Mouse (Mus musculus): ENCODE measurements around the gene Cfap43. TPM values are rescaled to one million over a fixed set of nuclear protein-coding genes. Genes with fewer than 3 reads are reported as not detected.

Gene Cfap43
- polyA plus RNA-seq, 2 experiments, result 0.08 to 0.11 TPM

- Histone ChIP-seq H3K27ac (replicated peaks; ENCODE audit: low read depth, low read length) (no peak overlapping the region), H3K4me3 (replicated peaks; ENCODE audit: low read length) (no peak overlapping the region), H3K27me3 (ENCODE audit: control insufficient read depth, insufficient read depth, low read length) (no peaks in the 10 kb centered on the region), H3K4me2 (replicated peaks; ENCODE audit: low read depth, low read length, severe bottlenecking) (no peak overlapping the region), H3K9ac (ENCODE audit: low read depth, low read length, severe bottlenecking) (no peak overlapping the region), H3K9me3 (ENCODE audit: control insufficient read depth, low read length) (no peaks in the 10 kb centered on the region), H3K4me1 (ENCODE audit: control insufficient read depth, insufficient read depth, low read length) (peaks cover 18% of the 10 kb centered on the region), H3K36me3 (ENCODE audit: control insufficient read depth, insufficient read depth, low read length) (no peaks in the 10 kb centered on the region)
- no peak for TF ChIP-seq POLR2A (IDR thresholded peaks at IDR 0.05; ENCODE audit: borderline replicate concordance, extremely low read depth, insufficient read depth, insufficient read length)
- peak; percentile 78 for DNase-seq (ENCODE audit: low spot score)
- ATAC-seq (ENCODE audit: low FRiP score, low read depth), result peak; percentile 62; the same call in 1 of the 2 replicates
- WGBS, result 19% methylated on average over 11 of the region's 11 CpGs
Measured at GRCm38 (mm10) chr19:47882151-47882881, 36.8 kb downstream of the Cfap43 start.

- ATAC-seq (ENCODE audit: low FRiP score, low read depth) (no peak), DNase-seq (ENCODE audit: low spot score) (no peak)
- Histone ChIP-seq H3K4me3 (replicated peaks; ENCODE audit: low read length) (no peak overlapping the region), H3K27me3 (ENCODE audit: control insufficient read depth, insufficient read depth, low read length) (no peaks in the 10 kb centered on the region), H3K27ac (replicated peaks; ENCODE audit: low read depth, low read length) (no peak overlapping the region), H3K4me2 (replicated peaks; ENCODE audit: low read depth, low read length, severe bottlenecking) (no peak overlapping the region), H3K9me3 (ENCODE audit: control insufficient read depth, low read length) (no peaks in the 10 kb centered on the region), H3K36me3 (ENCODE audit: control insufficient read depth, insufficient read depth, low read length) (no peaks in the 10 kb centered on the region), H3K4me1 (ENCODE audit: control insufficient read depth, insufficient read depth, low read length) (peaks cover 13% of the 10 kb centered on the region), H3K9ac (ENCODE audit: low read depth, low read length, severe bottlenecking) (no peak overlapping the region)
- WGBS, result 80% methylated on average over 7 of the region's 7 CpGs
- TF ChIP-seq POLR2A (IDR thresholded peaks at IDR 0.05; ENCODE audit: borderline replicate concordance, extremely low read depth, insufficient read depth, insufficient read length), result no peak
Measured at GRCm38 (mm10) chr19:47881538-47881937, 37.5 kb downstream of the Cfap43 start.

- Histone ChIP-seq H3K4me1 (ENCODE audit: control insufficient read depth, insufficient read depth, low read length) (0 out of 2 replicates have a peak, but pooled peaks cover 2% of the 10 kb centered on the region), H3K36me3 (ENCODE audit: control insufficient read depth, insufficient read depth, low read length) (no peaks in the 10 kb centered on the region), H3K9me3 (ENCODE audit: control insufficient read depth, low read length) (no peaks in the 10 kb centered on the region), H3K4me2 (replicated peaks; ENCODE audit: low read depth, low read length, severe bottlenecking) (no peak overlapping the region), H3K4me3 (replicated peaks; ENCODE audit: low read length) (no peak overlapping the region), H3K27ac (replicated peaks; ENCODE audit: low read depth, low read length) (no peak overlapping the region), H3K27me3 (ENCODE audit: control insufficient read depth, insufficient read depth, low read length) (no peaks in the 10 kb centered on the region), H3K9ac (ENCODE audit: low read depth, low read length, severe bottlenecking) (no peak overlapping the region)
- DNase-seq (ENCODE audit: low spot score) (no peak), ATAC-seq (ENCODE audit: low FRiP score, low read depth) (no peak)
- 76% methylated on average over 15 of the region's 15 CpGs for WGBS
- TF ChIP-seq POLR2A (IDR thresholded peaks at IDR 0.05; ENCODE audit: borderline replicate concordance, extremely low read depth, insufficient read depth, insufficient read length), result no peak
Measured at GRCm38 (mm10) chr19:47876252-47876651, 42.8 kb downstream of the Cfap43 start.

- Histone ChIP-seq H3K36me3 (ENCODE audit: control insufficient read depth, insufficient read depth, low read length) (no peaks in the 10 kb centered on the region), H3K4me1 (ENCODE audit: control insufficient read depth, insufficient read depth, low read length) (peaks cover 13% of the 10 kb centered on the region), H3K9ac (ENCODE audit: low read depth, low read length, severe bottlenecking) (no peak overlapping the region), H3K9me3 (ENCODE audit: control insufficient read depth, low read length) (no peaks in the 10 kb centered on the region), H3K27me3 (ENCODE audit: control insufficient read depth, insufficient read depth, low read length) (no peaks in the 10 kb centered on the region), H3K27ac (replicated peaks; ENCODE audit: low read depth, low read length) (no peak overlapping the region), H3K4me3 (replicated peaks; ENCODE audit: low read length) (no peak overlapping the region), H3K4me2 (replicated peaks; ENCODE audit: low read depth, low read length, severe bottlenecking) (no peak overlapping the region)
- TF ChIP-seq POLR2A (IDR thresholded peaks at IDR 0.05; ENCODE audit: borderline replicate concordance, extremely low read depth, insufficient read depth, insufficient read length), result no peak
- 44% methylated on average over 10 of the region's 10 CpGs for WGBS
- peak; percentile 35 for DNase-seq (ENCODE audit: low spot score)
- no peak for ATAC-seq (ENCODE audit: low FRiP score, low read depth)
Measured at GRCm38 (mm10) chr19:47871515-47871914, 47.6 kb downstream of the Cfap43 start.

- H3K4me3 ChIP-seq (replicated peaks; ENCODE audit: low read length), result no peak overlapping the region
Measured at GRCm38 (mm10) chr19:47870102-47870666, 48.9 kb downstream of the Cfap43 start.

More at GRCm38 (mm10) chr19:47870102-47870666, 48.9 kb downstream of the Cfap43 start:
- H3K4me2 ChIP-seq (replicated peaks; ENCODE audit: low read depth, low read length, severe bottlenecking), result no peak overlapping the region
- 0 out of 2 replicates have a peak overlapping the region, but pooled peaks have one; percentile 28 for H3K9ac ChIP-seq (ENCODE audit: low read depth, low read length, severe bottlenecking)
- ATAC-seq (ENCODE audit: low FRiP score, low read depth) (no peak), DNase-seq (ENCODE audit: low spot score) (no peak)
- no peaks in the 10 kb centered on the region for H3K9me3 ChIP-seq (ENCODE audit: control insufficient read depth, low read length)
- WGBS, result 74% methylated on average over 7 of the region's 7 CpGs
- no peak for TF ChIP-seq POLR2A (IDR thresholded peaks at IDR 0.05; ENCODE audit: borderline replicate concordance, extremely low read depth, insufficient read depth, insufficient read length)
- no peaks in the 10 kb centered on the region for H3K36me3 ChIP-seq (ENCODE audit: control insufficient read depth, insufficient read depth, low read length)
- H3K4me1 ChIP-seq (ENCODE audit: control insufficient read depth, insufficient read depth, low read length), result peaks cover 14% of the 10 kb centered on the region
- H3K27ac ChIP-seq (replicated peaks; ENCODE audit: low read depth, low read length), result no peak overlapping the region
- no peaks in the 10 kb centered on the region for H3K27me3 ChIP-seq (ENCODE audit: control insufficient read depth, insufficient read depth, low read length)

Data from limb, embryonic 14.5 days (tissue).